Mouse (Mus musculus) G1E (cell line): ENCODE data around the gene Sept8. TPM values are rescaled to one million over a fixed set of nuclear protein-coding genes. Genes with fewer than 3 reads are reported as not detected.
A peak's percentile ranks its signal among the peaks of the same experiment; 100 is the strongest.

Experiments
- ATAC-seq: 2 replicates; pipeline ENCODE4 v1.8.0; 2016; ENCODE audit warnings: mild to moderate bottlenecking; ENCODE audit not compliant: insufficient number of reproducible peaks, poor library complexity, low FRiP score, severe bottlenecking; ENCODE audit errors: extremely low read depth
- DNase-seq: peaks from one replicate; pipeline ENCODE4 v3.0.0; 2012; ENCODE audit warnings: low spot score
- H3K27me3 ChIP-seq: 2 replicates; pipeline ENCODE4 v1.6.1; 2012; ENCODE audit warnings: mild to moderate bottlenecking, low read length, inconsistent platforms; ENCODE audit not compliant: insufficient read depth
- H3K36me3 ChIP-seq: replicated peaks from 2 replicates; pipeline ENCODE3; 2012; ENCODE audit warnings: mild to moderate bottlenecking, inconsistent platforms
- H3K4me1 ChIP-seq: 2 replicates; pipeline ENCODE4 v1.6.1; 2012; ENCODE audit warnings: low read depth, low read length, inconsistent platforms, mixed read lengths; ENCODE audit not compliant: insufficient read depth
- H3K4me3 ChIP-seq: 2 replicates; pipeline ENCODE4 v1.5.1; 2012; ENCODE audit warnings: low read depth, mild to moderate bottlenecking, inconsistent platforms, low read length, moderate library complexity, mixed read lengths
- H3K9me3 ChIP-seq: replicated peaks from 2 replicates; pipeline ENCODE4 v1.6.1; 2012; ENCODE audit warnings: inconsistent platforms
- CTCF ChIP-seq: IDR thresholded peaks from 2 replicates; pipeline ENCODE4 v1.5.1; 2012; ENCODE audit warnings: low read depth, low read length, inconsistent platforms, mixed read lengths
- GATA1 ChIP-seq: IDR thresholded peaks from 2 replicates; pipeline ENCODE4 v1.6.1; 2012; ENCODE audit warnings: borderline replicate concordance, low read length, inconsistent platforms, mixed read lengths
- GATA2 ChIP-seq: IDR thresholded peaks from 2 replicates; pipeline ENCODE4 v1.6.1; 2012; ENCODE audit warnings: low read depth, low read length, inconsistent platforms, borderline replicate concordance
- POLR2AphosphoS5 ChIP-seq: IDR thresholded peaks from 2 replicates; pipeline ENCODE4 v1.6.1; 2012; ENCODE audit warnings: low read depth, low read length, inconsistent platforms; ENCODE audit not compliant: insufficient replicate concordance
- TAL1 ChIP-seq: conservative IDR thresholded peaks from 2 replicates; pipeline ENCODE4 v1.6.1; 2012; ENCODE audit warnings: low read depth, low read length, inconsistent platforms, mixed read lengths
- polyA plus RNA-seq: library from polyadenylated mRNA; stranded (reverse); fragments of >175 nt; gene quantifications from 2 replicates; pipeline ENCODE4 v1.2.3, GENCODE M21; 2012
- total RNA-seq, 2 experiments: library from RNA; stranded (forward) in 1 of 2; stranded (reverse) in 1 of 2; fragments of 200-1000 nt in 1 of 2; fragments of >200 nt in 1 of 2; fragmentation: Nextera tagmentation in 1 of 2; gene quantifications; 2 replicates each; pipeline ENCODE4 v1.2.3; 2014 to 2017

The Sept8 gene
- total and polyA plus RNA-seq, 3 experiments, result 124 to 186 (median 172) TPM

DNA sequence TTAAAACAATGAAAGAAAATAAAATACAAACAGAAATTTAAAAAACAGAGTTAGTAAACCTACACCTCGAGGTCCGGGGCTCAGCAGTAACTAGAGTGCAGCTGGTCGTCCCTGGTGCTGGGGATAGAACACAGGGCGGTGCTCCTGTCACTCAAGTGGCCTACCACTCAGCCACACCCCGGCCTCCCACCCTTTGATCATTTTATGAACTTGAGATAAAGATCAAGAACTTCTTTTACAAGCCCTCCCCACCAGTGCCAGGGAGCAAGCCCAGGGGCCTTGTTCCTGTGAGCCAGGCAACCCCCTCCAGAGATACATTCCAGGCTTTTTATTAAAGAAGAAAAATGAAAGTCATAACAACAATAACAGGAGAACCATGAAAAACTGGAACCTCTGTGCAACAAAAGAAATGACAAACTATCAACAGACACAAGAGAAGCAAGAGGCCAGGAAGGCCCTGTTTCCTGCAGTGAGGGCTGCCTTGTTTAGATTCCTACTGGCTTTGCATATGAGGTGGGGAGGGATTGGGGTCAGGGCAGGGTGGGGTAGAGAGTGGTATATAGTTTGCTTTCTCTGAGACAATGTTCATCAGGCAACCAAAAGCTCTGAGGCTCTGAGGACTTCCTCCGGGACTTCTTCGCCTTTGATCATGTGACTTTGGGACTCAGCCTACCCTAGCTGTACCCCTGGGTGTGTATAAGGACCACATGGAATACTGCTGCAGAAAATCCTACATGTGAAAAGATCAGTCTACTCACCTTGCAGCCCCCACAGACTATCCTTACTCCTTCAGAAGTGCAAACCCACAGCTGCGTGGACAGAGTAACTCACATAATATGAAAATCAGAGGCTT lies 2.1 kb upstream of the Sept8 start:
- peak overlapping the region; percentile 35; the same call in 1 of the 2 replicates for H3K4me3 ChIP-seq
- peak; percentile 24; the same call in 1 of the 2 replicates for ATAC-seq

DNA sequence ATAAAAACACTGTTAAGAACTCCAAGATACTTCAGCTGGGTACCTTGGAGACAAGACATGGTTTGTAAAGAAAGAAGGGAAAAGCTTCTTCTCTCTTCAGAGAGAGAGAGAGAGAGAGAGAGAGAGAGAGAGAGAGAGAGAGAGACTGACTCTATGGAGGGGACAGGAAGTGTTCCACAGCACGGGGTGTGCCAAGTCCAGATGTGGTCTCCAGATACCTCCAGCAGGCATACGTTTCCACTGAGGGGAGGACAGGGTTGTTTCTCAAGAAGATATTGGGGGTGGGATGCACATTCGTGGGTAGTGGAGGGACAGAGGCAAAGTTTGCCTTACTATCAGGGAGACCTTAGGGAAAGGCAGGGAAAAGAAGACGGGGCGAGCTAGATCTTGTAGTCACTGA lies 298 bp upstream of the Sept8 start:
- ATAC-seq, result no peak
- peak overlapping the region; percentile 80; the same call in 1 of the 2 replicates for H3K4me3 ChIP-seq
- TF ChIP-seq GATA1 (no peak), CTCF (no peak), TAL1 (peak; percentile 32; the same call in 1 of the 2 replicates), POLR2AphosphoS5 (no peak), GATA2 (no peak)

More for the DNA sequence above, 2.1 kb upstream of the Sept8 start:
- Histone ChIP-seq H3K36me3 (peaks cover 3% of the 10 kb centered on the region), H3K27me3 (no peaks in the 10 kb centered on the region), H3K4me1 (peaks cover 61% of the 10 kb centered on the region), H3K9me3 (no peaks in the 10 kb centered on the region)
- TF ChIP-seq POLR2AphosphoS5 (no peak), GATA1 (no peak)
- peak; percentile 56 for DNase-seq

DNA sequence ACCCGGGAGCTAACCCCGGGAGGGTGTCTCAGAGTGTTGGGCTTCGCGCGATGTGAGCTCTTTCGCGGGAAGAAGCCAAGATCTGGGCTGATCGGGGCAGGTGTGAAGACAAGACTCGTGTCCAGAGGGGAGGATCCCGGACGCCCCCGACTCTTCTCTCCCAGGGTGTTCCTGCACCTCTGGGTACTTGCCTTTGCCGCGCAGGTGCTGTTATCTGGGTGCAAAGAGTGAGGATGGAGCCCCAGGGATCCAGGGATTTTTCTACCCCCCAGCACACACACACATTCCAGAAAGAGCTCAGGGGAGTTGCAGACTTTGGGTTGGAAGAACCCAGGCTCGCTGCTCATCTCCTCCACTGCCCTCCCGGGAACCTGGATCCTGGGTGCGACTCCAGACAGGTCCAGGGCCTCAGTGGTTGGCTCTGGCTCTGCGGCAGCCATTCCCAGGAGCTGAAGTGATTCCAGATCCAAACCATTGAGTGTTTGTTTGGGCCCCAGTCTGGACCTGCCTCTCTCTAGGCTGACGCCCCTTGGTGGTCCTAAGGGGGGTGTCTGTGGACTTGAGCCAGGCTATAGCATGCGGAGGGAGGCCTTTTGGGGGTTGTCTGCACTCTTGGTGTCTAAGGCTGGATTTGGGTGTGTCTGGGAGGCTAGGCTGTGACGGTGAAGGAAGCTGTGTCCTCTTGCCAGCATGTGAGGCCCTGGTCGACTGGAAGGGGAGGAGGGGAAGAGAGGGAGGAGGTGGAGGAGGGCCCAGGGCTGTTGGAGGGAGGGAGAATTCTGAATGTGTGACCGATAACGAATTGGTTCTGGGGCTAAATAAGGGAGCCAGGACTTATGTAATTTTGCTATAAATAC lies 1.3 kb downstream of the Sept8 start:
- peaks cover 34% of the 10 kb centered on the region for H3K36me3 ChIP-seq
- ATAC-seq (peak; percentile 73), DNase-seq (peak; percentile 81)
- no peaks in the 10 kb centered on the region for H3K27me3 ChIP-seq
- TF ChIP-seq CTCF (no peak), GATA2 (no peak), POLR2AphosphoS5 (no peak), GATA1 (no peak), TAL1 (no peak)
- peaks cover 89% of the 10 kb centered on the region for H3K4me1 ChIP-seq
- peak overlapping the region; percentile 80 for H3K4me3 ChIP-seq
- no peaks in the 10 kb centered on the region for H3K9me3 ChIP-seq

More for the DNA sequence above, 298 bp upstream of the Sept8 start:
- Histone ChIP-seq H3K27me3 (no peaks in the 10 kb centered on the region), H3K9me3 (no peaks in the 10 kb centered on the region), H3K4me1 (peaks cover 78% of the 10 kb centered on the region), H3K36me3 (peaks cover 19% of the 10 kb centered on the region)
- DNase-seq, result peak; percentile 56

DNA sequence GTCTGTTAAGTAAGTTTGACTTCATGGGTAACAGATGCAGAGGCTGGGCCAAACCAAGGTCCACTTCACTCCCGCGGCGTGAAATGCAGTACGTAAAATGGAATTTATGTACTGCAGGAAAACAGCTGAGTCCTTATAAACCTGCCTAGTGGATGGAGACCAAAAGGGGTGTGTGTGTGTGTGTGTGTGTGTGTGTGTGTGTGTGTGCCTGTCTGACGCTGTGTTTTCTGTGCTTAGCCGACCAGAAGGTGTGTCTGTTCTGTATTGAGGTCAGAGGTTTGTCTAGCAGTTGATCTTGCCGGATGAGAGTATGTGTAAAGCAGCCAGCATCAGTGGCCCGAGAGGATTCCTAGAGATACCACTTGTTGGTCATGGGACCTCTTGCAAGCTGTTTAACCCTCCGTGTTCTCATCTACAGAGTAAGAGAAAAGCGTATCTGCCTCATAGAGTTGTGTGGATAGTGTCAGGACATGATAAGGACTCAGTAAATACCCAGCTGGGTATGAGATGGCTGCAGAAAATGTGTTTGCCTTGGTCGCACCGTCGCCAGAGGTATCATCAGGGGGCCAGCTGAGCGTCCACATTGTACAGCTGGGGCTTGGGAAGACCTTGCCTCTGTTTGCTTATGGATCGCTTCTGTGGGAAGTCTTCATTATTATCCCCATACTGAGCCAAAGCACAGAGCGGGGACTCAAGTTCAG lies 2.2 kb downstream of the Sept8 start:
- DNase-seq, result peak; percentile 40

DNA sequence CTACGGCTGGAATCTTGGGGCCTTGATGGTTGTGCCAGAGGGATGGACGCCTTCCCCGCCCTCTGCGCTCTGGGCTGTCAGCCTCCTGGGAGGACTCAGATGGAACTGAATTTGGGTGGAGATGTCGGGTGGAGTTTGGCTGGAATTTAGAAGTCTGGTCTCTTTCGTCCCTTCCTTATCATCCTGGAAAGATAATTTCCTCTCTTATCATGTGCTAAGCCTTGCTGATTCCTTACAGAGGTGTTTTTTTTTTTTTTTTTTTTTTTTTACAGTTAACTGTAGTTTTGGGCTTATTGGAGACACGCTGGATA lies 2.7 kb downstream of the Sept8 start:
- no peaks in the 10 kb centered on the region for H3K9me3 ChIP-seq
- TF ChIP-seq TAL1 (no peak), POLR2AphosphoS5 (no peak), GATA2 (no peak), GATA1 (no peak), CTCF (no peak)
- no peak for DNase-seq
- H3K4me1 ChIP-seq, result peaks cover 90% of the 10 kb centered on the region
- peaks cover 49% of the 10 kb centered on the region for H3K36me3 ChIP-seq
- H3K4me3 ChIP-seq, result peak overlapping the region; percentile 80
- no peak for ATAC-seq
- no peaks in the 10 kb centered on the region for H3K27me3 ChIP-seq

More for the DNA sequence above, 2.2 kb downstream of the Sept8 start:
- H3K4me3 ChIP-seq, result peak overlapping the region; percentile 80
- H3K4me1 ChIP-seq, result peaks cover 91% of the 10 kb centered on the region
- peaks cover 44% of the 10 kb centered on the region for H3K36me3 ChIP-seq
- 0 out of 2 replicates have a peak, but pooled peaks have one; percentile 16 for ATAC-seq
- H3K27me3 ChIP-seq, result no peaks in the 10 kb centered on the region
- TF ChIP-seq GATA2 (no peak), TAL1 (0 out of 2 replicates have a peak, but pooled peaks have one; percentile 15)
- H3K9me3 ChIP-seq, result no peaks in the 10 kb centered on the region

DNA sequence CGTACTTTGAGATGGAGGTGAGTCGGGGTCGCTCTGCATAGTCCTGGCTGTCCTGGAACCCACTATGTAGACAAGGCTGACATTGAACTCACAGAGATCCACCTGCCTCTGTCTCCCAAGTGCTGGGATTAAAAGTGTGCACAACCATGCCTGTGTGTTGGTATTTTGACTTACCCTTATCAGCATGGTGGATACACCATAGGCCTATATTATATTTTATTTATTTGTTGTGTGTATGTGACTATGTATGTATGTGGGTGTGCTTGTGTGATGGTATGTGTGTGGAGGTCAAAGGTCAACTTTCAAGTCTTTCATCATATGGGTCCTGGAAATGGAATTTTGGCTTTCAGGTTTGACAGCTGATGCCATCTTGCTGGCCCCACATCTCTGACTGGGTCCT lies 3.3 kb downstream of the Sept8 start:
- DNase-seq (no peak), ATAC-seq (no peak)
- Histone ChIP-seq H3K36me3 (peaks cover 55% of the 10 kb centered on the region), H3K4me3 (peak overlapping the region; percentile 80; the same call in 1 of the 2 replicates), H3K4me1 (peaks cover 88% of the 10 kb centered on the region), H3K9me3 (no peaks in the 10 kb centered on the region), H3K27me3 (no peaks in the 10 kb centered on the region)
- TF ChIP-seq POLR2AphosphoS5 (no peak), CTCF (no peak), GATA1 (no peak), TAL1 (no peak), GATA2 (no peak)
